Mouse (Mus musculus) CH12.LX (cell line): Measurements from ENCODE around the gene Zc3h7a.

Experiments used
- MXI1 ChIP-seq: IDR thresholded peaks from 2 replicates; pipeline ENCODE4 v1.6.1; 2011; ENCODE audit warnings: mild to moderate bottlenecking, low read depth, low read length, improper control_type of control experiment
- TCF12 ChIP-seq: IDR thresholded peaks from 2 replicates; pipeline ENCODE4 v1.6.1; 2014; ENCODE audit warnings: low read depth, mild to moderate bottlenecking, inconsistent platforms, low read length, improper control_type of control experiment

- TF ChIP-seq TCF12 = no peak
- TF ChIP-seq MXI1 = peak; percentile 48; the same call in 1 of the 2 replicates
Observed at GRCm38 (mm10) chr16:11132839-11133238, 43.4 kb downstream of the Zc3h7a start.
